Mouse (Mus musculus): ENCODE data around the gene Fam131c.
A peak's percentile ranks its signal among the peaks of the same experiment; 100 is the strongest.

DNA sequence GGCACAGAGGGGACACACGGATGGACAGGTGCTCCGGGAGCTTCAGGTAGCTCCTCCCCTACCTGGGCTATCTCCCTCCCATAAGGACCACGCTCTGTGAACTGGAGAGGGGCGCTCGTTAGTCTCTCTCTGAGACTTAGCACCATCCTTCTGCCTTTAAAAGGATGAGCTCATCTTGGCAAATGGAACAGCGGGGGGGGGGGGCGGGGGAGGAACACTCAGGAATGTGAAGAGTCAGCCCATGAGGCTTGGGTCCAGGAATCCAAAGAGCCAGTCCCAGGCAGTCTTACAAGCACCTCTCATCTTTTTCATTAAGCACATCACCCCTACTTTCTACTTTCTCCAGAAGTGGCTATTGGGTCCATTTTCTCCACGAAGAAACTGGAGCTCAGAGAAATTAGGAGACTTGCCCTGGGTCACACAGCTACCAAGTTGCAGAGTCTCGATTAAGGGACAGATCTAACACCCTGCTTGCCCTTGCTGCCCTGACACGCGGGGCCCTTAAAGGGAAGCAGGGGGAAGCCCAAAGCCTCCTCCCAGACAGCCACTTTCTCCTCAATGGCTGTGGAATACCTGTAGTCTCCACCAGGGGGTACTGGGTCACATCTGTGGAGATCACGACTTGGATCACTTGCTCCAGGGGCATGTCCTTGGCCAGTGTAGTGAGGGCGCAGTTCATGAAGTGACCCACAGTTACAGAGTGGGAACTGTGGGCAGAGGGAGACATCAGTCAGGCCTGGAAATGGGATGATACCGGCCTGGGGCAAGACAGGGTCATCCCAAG lies 38.7 kb downstream of the Fam131c start:
- peak; percentile 78 for TF ChIP-seq CTCF (IDR thresholded peaks at IDR 0.05; ENCODE audit: low read depth)
- no peak for TF ChIP-seq EP300 (IDR thresholded peaks at IDR 0.05; ENCODE audit: low read depth)
